Mouse (Mus musculus) hindbrain, postnatal 0 days (tissue): ENCODE results near the gene Ptprn. TPM values are rescaled to one million over a fixed set of nuclear protein-coding genes. Genes with fewer than 3 reads are reported as not detected.
A peak's percentile ranks its signal among the peaks of the same experiment; 100 is the strongest.

Source experiments
- ATAC-seq: fragments of 200-750 bp; cut with Nextera tagmentation; 2 replicates; pipeline ENCODE4 v1.8.0; 2017; ENCODE audit warnings: mild to moderate bottlenecking, moderate TSS enrichment, moderate library complexity
- DNase-seq: peaks from one replicate; pipeline ENCODE4 v3.0.0-alpha.2; 2015; ENCODE audit warnings: low spot score
- H3K27ac ChIP-seq: fragments of 300-500 bp; sonication (generic); 2 replicates; pipeline ENCODE4 v1.5.1; 2014; ENCODE audit warnings: mild to moderate bottlenecking
- H3K27me3 ChIP-seq: fragments of 300-500 bp; sonication (generic); 2 replicates; pipeline ENCODE4 v1.6.1; 2014; ENCODE audit warnings: low read length, mixed read lengths; ENCODE audit not compliant: insufficient read depth
- H3K36me3 ChIP-seq: fragments of 300-500 bp; sonication (generic); 2 replicates; pipeline ENCODE4 v1.6.1; 2014; ENCODE audit warnings: low read length, mixed read lengths; ENCODE audit not compliant: insufficient read depth
- H3K4me1 ChIP-seq: fragments of 300-500 bp; sonication (generic); 2 replicates; pipeline ENCODE4 v1.6.1; 2014; ENCODE audit warnings: antibody characterized with exemption, low read length, mixed read lengths; ENCODE audit not compliant: insufficient read depth
- H3K4me2 ChIP-seq: fragments of 300-500 bp; sonication (generic); 2 replicates; pipeline ENCODE4 v1.6.1; 2014; ENCODE audit warnings: low read depth, mild to moderate bottlenecking, low read length, moderate library complexity, mixed read lengths
- H3K4me3 ChIP-seq: fragments of 300-500 bp; sonication (generic); 2 replicates; pipeline ENCODE4 v1.5.1; 2014; ENCODE audit warnings: low read length
- H3K9ac ChIP-seq: fragments of 300-500 bp; sonication (generic); replicated peaks from 2 replicates; pipeline ENCODE4 v1.6.1; 2014; ENCODE audit warnings: mild to moderate bottlenecking, low read length, moderate library complexity, mixed read lengths
- H3K9me3 ChIP-seq: fragments of 300-500 bp; sonication (generic); 2 replicates; pipeline ENCODE4 v1.6.1; 2016; ENCODE audit warnings: low read length, mixed read lengths
- CTCF ChIP-seq: IDR thresholded peaks from 2 replicates; pipeline ENCODE4 v1.5.1; 2016; ENCODE audit warnings: antibody characterized with exemption, control low read depth, low read depth
- WGBS: fragments of 180-500 bp; shearing (Covaris S2); extraction: QIAGEN DNeasy Blood & Tissue Kit; methylation state at CpG from one replicate; pipeline ENCODE4 v1.1.7; 2014; 5-methylcytosine and 5-hydroxymethylcytosine counted together
- polyA plus RNA-seq: library from polyadenylated mRNA; unstranded; fragments of >200 nt; fragmentation: Nextera tagmentation; extraction: Ambion mirVana; gene quantifications from 2 replicates; pipeline ENCODE4 v1.2.1, GENCODE M21; 2015
- total RNA-seq: library from RNA; depleted of rRNA; stranded (reverse); fragments of >200 nt; gene quantifications from 2 replicates; pipeline ENCODE4 v1.2.3, GENCODE M21; 2014

The Ptprn gene
- total and polyA plus RNA-seq, 2 experiments from 2014 or later, result 48.3 to 132 TPM

GRCm38 (mm10) chr1:75226138-75226537 lies 38.2 kb downstream of the Ptprn start:
- no peaks in the 10 kb centered on the region for H3K4me1 ChIP-seq
- 74% methylated on average over 2 of the region's 2 CpGs for WGBS
- no peaks in the 10 kb centered on the region for H3K36me3 ChIP-seq
- H3K27me3 ChIP-seq, result 0 out of 2 replicates have a peak, but pooled peaks cover 6% of the 10 kb centered on the region
- no peak for TF ChIP-seq CTCF
- no peak overlapping the region for H3K4me3 ChIP-seq
- ATAC-seq (no peak), DNase-seq (no peak)
- no peaks in the 10 kb centered on the region for H3K9me3 ChIP-seq
- H3K9ac ChIP-seq, result no peak overlapping the region
- no peak overlapping the region for H3K27ac ChIP-seq
- H3K4me2 ChIP-seq, result no peak overlapping the region

GRCm38 (mm10) chr1:75225473-75225872 lies 38.8 kb downstream of the Ptprn start:
- no peak overlapping the region for H3K4me3 ChIP-seq
- no peak overlapping the region for H3K27ac ChIP-seq
- ATAC-seq, result no peak
- no peaks in the 10 kb centered on the region for H3K4me1 ChIP-seq
- no peaks in the 10 kb centered on the region for H3K36me3 ChIP-seq
- H3K4me2 ChIP-seq, result no peak overlapping the region
- H3K9me3 ChIP-seq, result no peaks in the 10 kb centered on the region
- peaks cover 12% of the 10 kb centered on the region; the same call in 1 of the 2 replicates for H3K27me3 ChIP-seq
- WGBS, result 64% methylated on average over 3 of the region's 3 CpGs
- no peak for TF ChIP-seq CTCF
- no peak for DNase-seq
- H3K9ac ChIP-seq, result no peak overlapping the region

- Histone ChIP-seq H3K9ac (no peak overlapping the region), H3K4me1 (peaks cover 5% of the 10 kb centered on the region), H3K4me2 (no peak overlapping the region), H3K9me3 (no peaks in the 10 kb centered on the region), H3K27ac (no peak overlapping the region), H3K27me3 (peaks cover 13% of the 10 kb centered on the region; the same call in 1 of the 2 replicates), H3K4me3 (no peak overlapping the region), H3K36me3 (no peaks in the 10 kb centered on the region)
- no peak for DNase-seq
- no peak for TF ChIP-seq CTCF
- ATAC-seq, result no peak
- WGBS, result 74% methylated on average over 6 of the region's 6 CpGs
Observed at GRCm38 (mm10) chr1:75223532-75223931, 40.8 kb downstream of the Ptprn start.

- Histone ChIP-seq H3K36me3 (no peaks in the 10 kb centered on the region), H3K27me3 (peaks cover 13% of the 10 kb centered on the region; the same call in 1 of the 2 replicates), H3K27ac (no peak overlapping the region), H3K9ac (no peak overlapping the region), H3K4me1 (peaks cover 5% of the 10 kb centered on the region), H3K4me2 (no peak overlapping the region), H3K9me3 (no peaks in the 10 kb centered on the region), H3K4me3 (no peak overlapping the region)
- 84% methylated on average over 6 of the region's 6 CpGs for WGBS
- ATAC-seq (no peak), DNase-seq (no peak)
- no peak for TF ChIP-seq CTCF
Observed at GRCm38 (mm10) chr1:75222926-75223325, 41.4 kb downstream of the Ptprn start.

- no peak for DNase-seq
- Histone ChIP-seq H3K4me1 (peaks cover 5% of the 10 kb centered on the region), H3K4me2 (no peak overlapping the region), H3K9me3 (no peaks in the 10 kb centered on the region), H3K36me3 (no peaks in the 10 kb centered on the region), H3K27me3 (peaks cover 13% of the 10 kb centered on the region; the same call in 1 of the 2 replicates), H3K9ac (no peak overlapping the region), H3K27ac (no peak overlapping the region), H3K4me3 (no peak overlapping the region)
- 84% methylated on average over 3 of the region's 3 CpGs for WGBS
- ATAC-seq, result no peak
- TF ChIP-seq CTCF, result no peak
Observed at GRCm38 (mm10) chr1:75221538-75221937, 42.8 kb downstream of the Ptprn start.

GRCm38 (mm10) chr1:75219531-75219930 lies 44.8 kb downstream of the Ptprn start, which contains the start of gene Tuba4a:
Tuba4a (minus strand) TSS chr1:75219865.
- Histone ChIP-seq H3K4me3 (peak within 1 kb of the TSS; percentile 46), H3K36me3 (peaks cover 8% of the 10 kb centered on the region), H3K4me2 (peak within 1 kb of the TSS; percentile 74), H3K9me3 (no peaks in the 10 kb centered on the region), H3K4me1 (peaks cover 5% of the 10 kb centered on the region), H3K9ac (peak within 1 kb of the TSS; percentile 62), H3K27me3 (peaks cover 13% of the 10 kb centered on the region; the same call in 1 of the 2 replicates), H3K27ac (peak within 1 kb of the TSS; percentile 55; the same call in 1 of the 2 replicates)
- TF ChIP-seq CTCF, result peak; percentile 55
- ATAC-seq (peak; percentile 54), DNase-seq (peak; percentile 41)
- under 1% methylated on average over 34 of the region's 34 CpGs for WGBS

- peak overlapping the region; percentile 62 for H3K9ac ChIP-seq
- DNase-seq (peak; percentile 91), ATAC-seq (peak; percentile 87)
- WGBS, result under 1% methylated on average over 24 of the region's 24 CpGs
- peak overlapping the region; percentile 55; the same call in 1 of the 2 replicates for H3K27ac ChIP-seq
- H3K36me3 ChIP-seq, result peaks cover 12% of the 10 kb centered on the region
- peaks cover 13% of the 10 kb centered on the region; the same call in 1 of the 2 replicates for H3K27me3 ChIP-seq
- H3K4me3 ChIP-seq, result peak overlapping the region; percentile 46
- peaks cover 5% of the 10 kb centered on the region for H3K4me1 ChIP-seq
- TF ChIP-seq CTCF, result no peak
- H3K9me3 ChIP-seq, result no peaks in the 10 kb centered on the region
- H3K4me2 ChIP-seq, result peak overlapping the region; percentile 74
Observed at GRCm38 (mm10) chr1:75219078-75219477, 45.2 kb downstream of the Ptprn start.
